Mouse (Mus musculus) forebrain, embryonic 13.5 days (tissue): ENCODE results near the gene Dennd1a. TPM values are rescaled to one million over a fixed set of nuclear protein-coding genes. Genes with fewer than 3 reads are reported as not detected.

Experiments used
- ATAC-seq: fragments of 200-750 bp; cut with Nextera tagmentation; 2 replicates; pipeline ENCODE4 v1.8.0; 2017
- H3K27ac ChIP-seq: fragments of 300-500 bp; sonication (generic); 2 replicates; pipeline ENCODE4 v1.5.1; 2015; ENCODE audit warnings: inconsistent platforms, mild to moderate bottlenecking, moderate library complexity
- H3K27me3 ChIP-seq: fragments of 300-500 bp; sonication (generic); 2 replicates; pipeline ENCODE4 v1.6.1; 2015; ENCODE audit warnings: mild to moderate bottlenecking, inconsistent platforms
- H3K36me3 ChIP-seq: fragments of 300-500 bp; sonication (generic); 2 replicates; pipeline ENCODE4 v1.6.1; 2015; ENCODE audit warnings: mild to moderate bottlenecking, inconsistent platforms; ENCODE audit not compliant: poor library complexity, severe bottlenecking
- H3K4me1 ChIP-seq: fragments of 300-500 bp; sonication (generic); 2 replicates; pipeline ENCODE4 v1.6.1; 2015; ENCODE audit warnings: inconsistent platforms
- H3K4me2 ChIP-seq: fragments of 300-500 bp; sonication (generic); 2 replicates; pipeline ENCODE4 v1.6.1; 2015; ENCODE audit warnings: inconsistent platforms, mild to moderate bottlenecking, moderate library complexity
- H3K4me3 ChIP-seq: fragments of 300-500 bp; sonication (generic); 2 replicates; pipeline ENCODE4 v1.5.1; 2015; ENCODE audit warnings: mild to moderate bottlenecking, inconsistent platforms
- H3K9ac ChIP-seq: fragments of 300-500 bp; sonication (generic); 2 replicates; pipeline ENCODE4 v1.6.1; 2015; ENCODE audit warnings: mild to moderate bottlenecking, inconsistent platforms
- H3K9me3 ChIP-seq: fragments of 300-500 bp; sonication (generic); replicated peaks from 2 replicates; pipeline ENCODE4 v1.6.1; 2016; ENCODE audit warnings: inconsistent platforms
- WGBS: fragments of 180-500 bp; shearing (Covaris S2); methylation state at CpG from one replicate; pipeline ENCODE4 v1.1.7; 2015; 5-methylcytosine and 5-hydroxymethylcytosine counted together
- polyA plus RNA-seq: library from polyadenylated mRNA; unstranded; fragments of >200 nt; fragmentation: Nextera tagmentation; extraction: Ambion mirVana; gene quantifications from 2 replicates; pipeline ENCODE4 v1.2.1, GENCODE M21; 2015

Dennd1a gene
- polyA plus RNA-seq, 1 experiment from 2014 or later = 17.7 TPM

- Histone ChIP-seq H3K4me3 (no peak overlapping the region), H3K9ac (no peak overlapping the region), H3K4me1 (peaks cover 9% of the 10 kb centered on the region), H3K4me2 (no peak overlapping the region), H3K36me3 (no peaks in the 10 kb centered on the region), H3K27ac (no peak overlapping the region), H3K9me3 (no peaks in the 10 kb centered on the region), H3K27me3 (no peaks in the 10 kb centered on the region)
- WGBS = 80% methylated on average over 1 of the region's 1 CpGs
- ATAC-seq = no peak
These were observed 4.3 kb upstream of the Dennd1a start for GRCm38 (mm10) chr2:38291526-38291925.

DNA sequence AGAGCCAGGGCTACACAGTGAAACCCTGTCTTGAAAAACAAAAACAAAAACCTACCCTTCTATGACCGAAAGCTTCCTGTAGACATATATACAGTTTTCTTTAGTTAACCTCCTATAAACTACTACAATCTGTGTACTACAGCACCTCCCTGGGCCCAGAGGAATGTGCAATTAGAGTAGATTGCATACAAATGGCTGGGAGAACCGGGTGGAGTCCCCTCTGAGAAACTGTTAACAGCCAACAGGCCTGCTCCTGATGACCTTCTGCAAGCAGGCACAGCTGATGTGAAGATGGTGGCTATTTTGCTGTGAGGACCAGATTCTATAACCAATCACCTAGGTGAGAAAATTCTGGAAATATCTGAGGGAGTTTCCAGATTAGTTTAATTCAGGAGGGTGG lies 1.0 kb upstream of the Dennd1a start:
- no peak for ATAC-seq

GRCm38 (mm10) chr2:38286433-38286732 lies 807 bp downstream of the Dennd1a start:
- 8% methylated on average over 4 of the region's 4 CpGs for WGBS
- Histone ChIP-seq H3K9ac (peak overlapping the region; percentile 89), H3K9me3 (no peaks in the 10 kb centered on the region), H3K27me3 (no peaks in the 10 kb centered on the region), H3K4me2 (peak overlapping the region; percentile 80), H3K27ac (peak overlapping the region; percentile 91; the same call in 1 of the 2 replicates), H3K4me1 (peaks cover 26% of the 10 kb centered on the region), H3K4me3 (peak overlapping the region; percentile 85), H3K36me3 (no peaks in the 10 kb centered on the region)
- no peak; the same call in 1 of the 2 replicates for ATAC-seq

More for the DNA sequence above, 1.0 kb upstream of the Dennd1a start:
- 65% methylated on average over 2 of the region's 2 CpGs for WGBS
- no peak overlapping the region for H3K4me2 ChIP-seq
- H3K4me1 ChIP-seq = peaks cover 26% of the 10 kb centered on the region
- no peak overlapping the region for H3K9ac ChIP-seq
- no peaks in the 10 kb centered on the region for H3K27me3 ChIP-seq
- no peak overlapping the region for H3K27ac ChIP-seq
- H3K9me3 ChIP-seq = no peaks in the 10 kb centered on the region
- H3K4me3 ChIP-seq = no peak overlapping the region
- H3K36me3 ChIP-seq = no peaks in the 10 kb centered on the region

GRCm38 (mm10) chr2:38285781-38286432 lies 1.3 kb downstream of the Dennd1a start:
- Histone ChIP-seq H3K4me2 (peak overlapping the region; percentile 80), H3K9me3 (no peaks in the 10 kb centered on the region), H3K27me3 (no peaks in the 10 kb centered on the region), H3K36me3 (no peaks in the 10 kb centered on the region), H3K4me3 (peak overlapping the region; percentile 85), H3K27ac (0 out of 2 replicates have a peak overlapping the region, but pooled peaks have one; percentile 91), H3K4me1 (peaks cover 26% of the 10 kb centered on the region), H3K9ac (peak overlapping the region; percentile 89)
- ATAC-seq = no peak
- 53% methylated on average over 4 of the region's 4 CpGs for WGBS

DNA sequence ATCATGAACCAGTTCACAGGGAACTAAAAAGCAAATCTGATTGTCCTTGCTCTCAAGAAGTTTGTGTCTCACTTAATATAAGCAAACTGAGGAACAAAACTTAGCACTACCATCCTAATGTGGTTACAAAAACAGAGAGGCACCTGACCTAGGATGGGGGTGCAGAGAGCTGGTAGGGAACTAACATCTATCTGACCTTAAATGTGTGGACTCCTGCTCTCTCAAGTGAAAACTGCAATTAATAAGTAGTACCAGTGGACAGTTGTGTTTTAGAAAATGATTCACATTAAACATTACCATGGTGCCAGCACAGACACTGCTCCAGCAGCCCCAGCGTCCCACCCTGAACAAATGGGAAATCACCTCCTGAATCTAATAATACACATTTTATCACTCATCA lies 3.2 kb downstream of the Dennd1a start:
- peaks cover 26% of the 10 kb centered on the region for H3K4me1 ChIP-seq
- 83% methylated on average over 1 of the region's 1 CpGs for WGBS
- no peaks in the 10 kb centered on the region for H3K9me3 ChIP-seq
- H3K36me3 ChIP-seq = no peaks in the 10 kb centered on the region
- no peak overlapping the region for H3K9ac ChIP-seq
- H3K4me2 ChIP-seq = no peak overlapping the region
- no peak for ATAC-seq
- H3K27me3 ChIP-seq = no peaks in the 10 kb centered on the region
- H3K27ac ChIP-seq = no peak overlapping the region
- H3K4me3 ChIP-seq = no peak overlapping the region

DNA sequence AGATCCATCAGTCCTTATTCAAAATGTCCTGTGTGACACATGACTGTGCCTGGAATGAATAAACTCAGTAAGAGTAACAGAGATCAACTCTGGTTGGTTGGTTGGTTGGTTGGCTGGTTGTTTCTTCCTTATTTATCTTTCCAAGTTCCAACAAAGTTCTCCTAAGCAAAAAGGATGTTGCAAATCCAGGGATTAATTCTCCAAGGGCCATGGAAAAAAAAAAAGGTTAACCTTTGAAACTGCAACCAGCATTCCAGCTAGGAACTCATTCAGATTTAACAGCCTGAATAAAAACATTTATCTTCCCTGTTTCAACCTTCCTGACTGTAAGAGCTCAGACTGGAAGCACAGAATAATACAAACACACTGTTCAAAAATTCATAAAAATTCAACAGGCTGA lies 6.8 kb downstream of the Dennd1a start:
- ATAC-seq = no peak
- H3K4me1 ChIP-seq = peaks cover 5% of the 10 kb centered on the region
- H3K9me3 ChIP-seq = no peaks in the 10 kb centered on the region

DNA sequence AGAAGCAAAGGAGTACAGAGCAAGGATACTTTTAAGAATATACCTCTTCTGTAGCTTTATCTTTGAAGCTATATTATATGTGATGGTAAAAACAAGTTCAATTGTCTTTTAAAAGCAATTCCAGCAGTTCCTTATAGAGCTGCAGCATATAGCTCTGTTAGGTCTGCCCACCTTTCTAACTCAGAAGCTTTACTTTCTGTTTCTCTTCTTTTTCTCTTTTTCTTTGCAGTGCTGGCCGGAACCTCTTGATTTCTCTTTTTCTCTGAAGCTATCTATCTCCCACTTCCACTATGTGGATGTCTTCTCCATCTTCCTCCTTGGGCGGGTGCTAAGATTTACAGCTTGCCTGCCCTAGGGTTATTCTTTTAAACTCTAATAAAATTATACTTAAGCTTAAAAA lies 12.2 kb downstream of the Dennd1a start:
- 94% methylated on average over 2 of the region's 2 CpGs for WGBS

More for the DNA sequence above, 6.8 kb downstream of the Dennd1a start:
- no peak overlapping the region for H3K4me2 ChIP-seq
- no peak overlapping the region for H3K9ac ChIP-seq
- no peaks in the 10 kb centered on the region for H3K27me3 ChIP-seq
- no peaks in the 10 kb centered on the region for H3K36me3 ChIP-seq
- no peak overlapping the region for H3K27ac ChIP-seq
- no peak overlapping the region for H3K4me3 ChIP-seq

GRCm38 (mm10) chr2:38263653-38264052 lies 23.5 kb downstream of the Dennd1a start:
- WGBS = 70% methylated on average over 2 of the region's 2 CpGs

More for the DNA sequence above, 12.2 kb downstream of the Dennd1a start:
- H3K36me3 ChIP-seq = no peaks in the 10 kb centered on the region
- H3K9ac ChIP-seq = no peak overlapping the region
- H3K27ac ChIP-seq = no peak overlapping the region
- H3K4me3 ChIP-seq = no peak overlapping the region
- no peaks in the 10 kb centered on the region for H3K4me1 ChIP-seq
- no peak overlapping the region for H3K4me2 ChIP-seq
- no peak for ATAC-seq
- H3K27me3 ChIP-seq = no peaks in the 10 kb centered on the region
- no peaks in the 10 kb centered on the region for H3K9me3 ChIP-seq

DNA sequence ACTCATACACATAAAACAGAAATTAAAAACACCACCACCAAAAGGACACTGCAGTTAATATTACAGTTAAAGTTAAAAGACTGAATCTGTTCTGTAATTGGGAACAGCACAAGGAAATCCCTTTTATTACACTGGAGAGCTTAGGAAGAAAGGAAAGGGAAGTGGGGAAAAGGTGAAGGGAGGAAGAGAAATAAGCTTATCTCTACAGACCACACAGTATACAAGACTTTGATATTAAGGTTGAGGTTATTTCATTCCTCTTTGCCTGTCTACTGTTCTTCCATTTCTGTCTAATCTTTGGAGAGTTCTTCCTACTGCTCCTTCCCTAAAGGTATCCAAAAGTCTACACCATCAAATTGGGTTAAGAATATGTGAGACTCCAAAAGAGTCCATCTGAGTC lies 28.1 kb downstream of the Dennd1a start:
- Histone ChIP-seq H3K36me3 (no peaks in the 10 kb centered on the region), H3K27me3 (no peaks in the 10 kb centered on the region), H3K4me3 (no peak overlapping the region), H3K27ac (no peak overlapping the region), H3K9me3 (no peaks in the 10 kb centered on the region), H3K4me2 (no peak overlapping the region), H3K4me1 (0 out of 2 replicates have a peak, but pooled peaks cover 5% of the 10 kb centered on the region), H3K9ac (no peak overlapping the region)
- no peak for ATAC-seq

More at GRCm38 (mm10) chr2:38263653-38264052, 23.5 kb downstream of the Dennd1a start:
- no peak overlapping the region for H3K27ac ChIP-seq
- ATAC-seq = no peak
- H3K4me3 ChIP-seq = no peak overlapping the region
- 0 out of 2 replicates have a peak, but pooled peaks cover 5% of the 10 kb centered on the region for H3K4me1 ChIP-seq
- H3K4me2 ChIP-seq = no peak overlapping the region
- no peaks in the 10 kb centered on the region for H3K9me3 ChIP-seq
- no peaks in the 10 kb centered on the region for H3K36me3 ChIP-seq
- no peak overlapping the region for H3K9ac ChIP-seq
- H3K27me3 ChIP-seq = no peaks in the 10 kb centered on the region

DNA sequence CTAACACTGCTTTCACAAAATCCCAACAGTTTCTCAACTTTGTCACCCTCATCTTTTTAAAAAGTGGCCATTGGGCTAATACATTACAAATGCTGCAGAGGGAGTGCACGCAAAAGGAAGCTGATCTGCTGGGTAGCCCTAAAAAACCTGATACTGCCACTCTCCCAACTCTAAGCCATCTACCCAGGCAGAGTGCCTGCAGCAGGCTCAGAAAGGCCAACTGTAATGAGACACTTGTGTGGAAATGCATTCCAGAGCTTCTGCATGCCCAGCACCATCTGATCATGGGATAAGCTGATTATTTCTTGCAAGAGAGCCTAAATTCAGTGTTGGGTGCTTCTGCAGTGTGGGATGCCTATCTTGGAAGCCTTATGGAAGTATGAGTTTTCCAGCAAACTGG lies 49.6 kb downstream of the Dennd1a start:
- no peak overlapping the region for H3K27ac ChIP-seq
- H3K9me3 ChIP-seq = no peaks in the 10 kb centered on the region
- no peak overlapping the region for H3K4me3 ChIP-seq
- no peak for ATAC-seq
- no peak overlapping the region for H3K9ac ChIP-seq
- H3K4me1 ChIP-seq = no peaks in the 10 kb centered on the region
- H3K36me3 ChIP-seq = no peaks in the 10 kb centered on the region
- H3K4me2 ChIP-seq = no peak overlapping the region
- no peaks in the 10 kb centered on the region for H3K27me3 ChIP-seq
- 55% methylated on average over 1 of the region's 1 CpGs for WGBS

GRCm38 (mm10) chr2:38235593-38235992 lies 51.6 kb downstream of the Dennd1a start:
- H3K4me1 ChIP-seq = no peaks in the 10 kb centered on the region
- no peaks in the 10 kb centered on the region for H3K9me3 ChIP-seq
- H3K9ac ChIP-seq = no peak overlapping the region
- no peak overlapping the region for H3K27ac ChIP-seq
- ATAC-seq = no peak
- no peak overlapping the region for H3K4me3 ChIP-seq
- no peak overlapping the region for H3K4me2 ChIP-seq
- H3K36me3 ChIP-seq = no peaks in the 10 kb centered on the region
- no peaks in the 10 kb centered on the region for H3K27me3 ChIP-seq
- 91% methylated on average over 2 of the region's 2 CpGs for WGBS

DNA sequence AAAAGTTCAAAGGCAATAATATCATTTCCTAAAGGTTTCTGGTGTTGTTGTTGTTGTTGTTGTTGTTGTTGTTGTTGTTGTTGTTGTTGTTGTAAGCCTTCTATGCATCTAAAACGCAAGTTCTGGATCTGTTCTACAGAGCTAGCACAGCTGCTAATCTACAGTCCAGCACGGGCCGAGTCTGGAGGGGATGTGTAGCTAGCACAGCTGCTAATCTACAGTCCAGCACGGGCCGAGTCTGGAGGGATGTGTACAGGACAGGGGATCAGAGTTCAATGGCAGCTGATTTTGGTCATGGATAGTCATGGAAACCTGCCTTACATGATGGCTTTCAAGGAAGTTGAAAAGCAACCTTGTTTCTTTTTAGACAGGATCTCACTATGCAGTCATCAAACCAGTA lies 57.3 kb downstream of the Dennd1a start:
- Histone ChIP-seq H3K9ac (no peak overlapping the region), H3K27me3 (no peaks in the 10 kb centered on the region), H3K4me3 (no peak overlapping the region), H3K36me3 (no peaks in the 10 kb centered on the region), H3K4me1 (peaks cover 3% of the 10 kb centered on the region), H3K9me3 (no peaks in the 10 kb centered on the region), H3K27ac (no peak overlapping the region), H3K4me2 (no peak overlapping the region)
- 92% methylated on average over 5 of the region's 5 CpGs for WGBS
- no peak for ATAC-seq

DNA sequence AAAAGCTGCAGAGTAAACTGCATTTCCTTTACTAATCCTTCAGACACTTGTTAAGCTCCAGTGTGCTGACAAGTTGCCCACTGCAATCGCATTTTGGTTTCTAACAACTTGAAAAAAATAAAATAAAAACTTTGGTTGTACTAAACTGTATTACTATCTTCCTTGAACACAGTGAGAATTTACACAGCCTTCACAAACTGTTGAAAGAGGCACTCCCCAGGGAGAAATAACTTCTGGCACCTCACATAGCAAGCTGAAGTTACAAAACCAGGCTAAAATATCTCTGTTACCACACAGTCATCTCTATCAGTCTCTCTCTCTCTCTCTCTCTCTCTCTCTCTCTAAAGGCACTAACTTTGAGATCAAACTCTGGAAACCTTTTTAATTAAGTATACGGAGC lies 63.4 kb downstream of the Dennd1a start:
- Histone ChIP-seq H3K4me1 (peaks cover 48% of the 10 kb centered on the region), H3K36me3 (no peaks in the 10 kb centered on the region), H3K27me3 (no peaks in the 10 kb centered on the region), H3K4me3 (no peak overlapping the region), H3K9ac (no peak overlapping the region), H3K9me3 (no peaks in the 10 kb centered on the region), H3K27ac (no peak overlapping the region), H3K4me2 (no peak overlapping the region)
- WGBS = 10% methylated on average over 2 of the region's 2 CpGs
- no peak for ATAC-seq
